Mouse (Mus musculus): Measurements from ENCODE around the gene H2afy2.

Gene H2afy2

GRCm38 (mm10) chr10:61720331-61720730 lies 63.6 kb downstream of the H2afy2 start:
- DNase-seq = no peak

- no peak for DNase-seq
These were observed 66.3 kb downstream of the H2afy2 start for GRCm38 (mm10) chr10:61717406-61718296.

- no peak for DNase-seq
These were observed 67.7 kb downstream of the H2afy2 start for GRCm38 (mm10) chr10:61715996-61716864.

GRCm38 (mm10) chr10:61715462-61715837 lies 68.5 kb downstream of the H2afy2 start:
- DNase-seq = no peak

- DNase-seq = peak; percentile 17 to 38
These were observed 69.0 kb downstream of the H2afy2 start, which contains the start of gene Aifm2 for GRCm38 (mm10) chr10:61714771-61715461. Gene Aifm2 (plus strand): TSS chr10:61715263.

- no peak for DNase-seq
These were observed 69.8 kb downstream of the H2afy2 start for GRCm38 (mm10) chr10:61714146-61714545.

- no peak for DNase-seq
These were observed 70.3 kb downstream of the H2afy2 start for GRCm38 (mm10) chr10:61713601-61714000.

GRCm38 (mm10) chr10:61706412-61707375 lies 77.3 kb downstream of the H2afy2 start:
- no peak for DNase-seq

- DNase-seq = no peak
These were observed 79.3 kb downstream of the H2afy2 start for GRCm38 (mm10) chr10:61704663-61705062.

GRCm38 (mm10) chr10:61697028-61697427 lies 86.9 kb downstream of the H2afy2 start:
- DNase-seq = no peak

- no peak for DNase-seq
These were observed 87.5 kb downstream of the H2afy2 start for GRCm38 (mm10) chr10:61696560-61696823.

- DNase-seq = peak in 1 of 2 experiments; percentile 15
These were observed 88.0 kb downstream of the H2afy2 start for GRCm38 (mm10) chr10:61695703-61696559.

- peak; percentile 86 to 89 for DNase-seq
These were observed 88.9 kb downstream of the H2afy2 start, which contains the start of gene Tysnd1 for GRCm38 (mm10) chr10:61694870-61695670. Gene Tysnd1 (plus strand): TSS chr10:61695514.

GRCm38 (mm10) chr10:61693563-61693962 lies 90.4 kb downstream of the H2afy2 start:
- DNase-seq = no peak

GRCm38 (mm10) chr10:61689405-61689804 lies 94.5 kb downstream of the H2afy2 start:
- no peak for DNase-seq

Measured in spleen, adult 18-20 months (tissue).